Mouse (Mus musculus) intestine, embryonic 15.5 days (tissue): Measurements from ENCODE around the gene Bricd5. TPM values are rescaled to one million over a fixed set of nuclear protein-coding genes. Genes with fewer than 3 reads are reported as not detected.
A peak's percentile ranks its signal among the peaks of the same experiment; 100 is the strongest.
"Not testable (repeated sequence)": the region's sequence is repeated elsewhere in the genome, so short reads cannot be mapped to it uniquely, and the experiment has no call there.

Source experiments
- ATAC-seq: fragments of 200-750 bp; cut with Nextera tagmentation; 2 replicates; pipeline ENCODE4 v1.8.0; 2017; ENCODE audit warnings: moderate TSS enrichment, moderate library complexity
- H3K27ac ChIP-seq: fragments of 300-500 bp; sonication (generic); 2 replicates; pipeline ENCODE4 v1.5.1; 2015; ENCODE audit warnings: mild to moderate bottlenecking, inconsistent platforms
- H3K27me3 ChIP-seq: fragments of 300-500 bp; sonication (generic); replicated peaks from 2 replicates; pipeline ENCODE4 v1.6.1; 2015; ENCODE audit warnings: inconsistent platforms
- H3K36me3 ChIP-seq: fragments of 300-500 bp; sonication (generic); 2 replicates; pipeline ENCODE4 v1.6.1; 2015; ENCODE audit warnings: inconsistent platforms
- H3K4me1 ChIP-seq: fragments of 300-500 bp; sonication (generic); replicated peaks from 2 replicates; pipeline ENCODE4 v1.6.1; 2015; ENCODE audit warnings: inconsistent platforms
- H3K4me2 ChIP-seq: fragments of 300-500 bp; sonication (generic); replicated peaks from 2 replicates; pipeline ENCODE4 v1.6.1; 2015; ENCODE audit warnings: mild to moderate bottlenecking, inconsistent platforms
- H3K4me3 ChIP-seq: fragments of 300-500 bp; sonication (generic); replicated peaks from 2 replicates; pipeline ENCODE4 v1.5.1; 2015; ENCODE audit warnings: inconsistent platforms
- H3K9ac ChIP-seq: fragments of 300-500 bp; sonication (generic); 2 replicates; pipeline ENCODE4 v1.6.1; 2015; ENCODE audit warnings: inconsistent platforms
- H3K9me3 ChIP-seq: fragments of 300-500 bp; sonication (generic); 2 replicates; pipeline ENCODE4 v1.6.1; 2016; ENCODE audit warnings: inconsistent platforms
- WGBS: fragments of 180-500 bp; shearing (Covaris S2); methylation state at CpG from one replicate; pipeline ENCODE4 v1.1.7; 2015; 5-methylcytosine and 5-hydroxymethylcytosine counted together
- polyA plus RNA-seq: library from polyadenylated mRNA; unstranded; fragments of >200 nt; fragmentation: Nextera tagmentation; extraction: Ambion mirVana; gene quantifications from 2 replicates; pipeline ENCODE4 v1.2.1, GENCODE M21; 2015

Gene Bricd5
- polyA plus RNA-seq, 1 experiment from 2014 or later, result 0.40 TPM

GRCm38 (mm10) chr17:24442632-24443155 lies 31.0 kb upstream of the Bricd5 start, which contains the start of gene Dnase1l2:
Gene Dnase1l2, minus strand, starts transcription at chr17:24443105.
- H3K27me3 ChIP-seq, result no peaks in the 10 kb centered on the region
- WGBS, result 85% methylated on average over 7 of the region's 7 CpGs
- no peak within 1 kb of the TSS for H3K4me2 ChIP-seq
- H3K9ac ChIP-seq, result no peak within 1 kb of the TSS
- H3K9me3 ChIP-seq, result no peaks in the 10 kb centered on the region
- H3K36me3 ChIP-seq, result peaks cover 56% of the 10 kb centered on the region
- H3K4me1 ChIP-seq, result no peaks in the 10 kb centered on the region
- no peak for ATAC-seq
- no peak within 1 kb of the TSS for H3K4me3 ChIP-seq
- H3K27ac ChIP-seq, result no peak within 1 kb of the TSS

GRCm38 (mm10) chr17:24443409-24443808 lies 30.3 kb upstream of the Bricd5 start:
- peaks cover 62% of the 10 kb centered on the region for H3K36me3 ChIP-seq
- H3K27ac ChIP-seq, result no peak overlapping the region
- no peak overlapping the region for H3K4me3 ChIP-seq
- H3K4me2 ChIP-seq, result no peak overlapping the region
- H3K9me3 ChIP-seq, result no peaks in the 10 kb centered on the region
- H3K4me1 ChIP-seq, result no peaks in the 10 kb centered on the region
- H3K9ac ChIP-seq, result no peak overlapping the region
- ATAC-seq, result no peak
- no peaks in the 10 kb centered on the region for H3K27me3 ChIP-seq
- WGBS, result 86% methylated on average over 4 of the region's 4 CpGs

GRCm38 (mm10) chr17:24446590-24446989 lies 27.1 kb upstream of the Bricd5 start:
- Histone ChIP-seq H3K36me3 (peaks cover 61% of the 10 kb centered on the region), H3K9ac (no peak overlapping the region), H3K27ac (no peak overlapping the region), H3K27me3 (no peaks in the 10 kb centered on the region), H3K4me2 (no peak overlapping the region), H3K4me1 (no peaks in the 10 kb centered on the region), H3K9me3 (no peaks in the 10 kb centered on the region), H3K4me3 (no peak overlapping the region)
- WGBS, result 86% methylated on average over 8 of the region's 8 CpGs
- ATAC-seq, result no peak

GRCm38 (mm10) chr17:24449507-24449906 lies 24.2 kb upstream of the Bricd5 start:
- H3K9me3 ChIP-seq, result no peaks in the 10 kb centered on the region
- no peak overlapping the region for H3K27ac ChIP-seq
- peaks cover 46% of the 10 kb centered on the region for H3K36me3 ChIP-seq
- H3K9ac ChIP-seq, result no peak overlapping the region
- H3K4me1 ChIP-seq, result peaks cover 12% of the 10 kb centered on the region
- WGBS, result 96% methylated on average over 6 of the region's 6 CpGs
- no peak for ATAC-seq
- no peaks in the 10 kb centered on the region for H3K27me3 ChIP-seq
- H3K4me3 ChIP-seq, result no peak overlapping the region
- no peak overlapping the region for H3K4me2 ChIP-seq

GRCm38 (mm10) chr17:24451220-24451619 lies 22.5 kb upstream of the Bricd5 start:
- Histone ChIP-seq H3K27ac (no peak overlapping the region), H3K9ac (no peak overlapping the region), H3K4me2 (no peak overlapping the region), H3K27me3 (no peaks in the 10 kb centered on the region), H3K9me3 (no peaks in the 10 kb centered on the region), H3K36me3 (peaks cover 30% of the 10 kb centered on the region), H3K4me3 (no peak overlapping the region), H3K4me1 (peaks cover 12% of the 10 kb centered on the region)
- ATAC-seq, result no peak
- WGBS, result 91% methylated on average over 6 of the region's 6 CpGs

GRCm38 (mm10) chr17:24453372-24453771 lies 20.3 kb upstream of the Bricd5 start:
- H3K27ac ChIP-seq, result no peak overlapping the region

GRCm38 (mm10) chr17:24454218-24454755 lies 19.4 kb upstream of the Bricd5 start:
- H3K27me3 ChIP-seq, result no peaks in the 10 kb centered on the region
- WGBS, result 1% methylated on average over 14 of the region's 14 CpGs
- H3K27ac ChIP-seq, result peak overlapping the region; percentile 98
- H3K9me3 ChIP-seq, result no peaks in the 10 kb centered on the region
- peak overlapping the region; percentile 88 for H3K4me3 ChIP-seq
- peak overlapping the region; percentile 94 for H3K9ac ChIP-seq
- peaks cover 12% of the 10 kb centered on the region for H3K4me1 ChIP-seq
- H3K4me2 ChIP-seq, result peak overlapping the region; percentile 60
- ATAC-seq, result 0 out of 2 replicates have a peak, but pooled peaks have one; percentile 3
- H3K36me3 ChIP-seq, result peaks cover 10% of the 10 kb centered on the region; the same call in 1 of the 2 replicates

More at GRCm38 (mm10) chr17:24453372-24453771, 20.3 kb upstream of the Bricd5 start:
- peaks cover 12% of the 10 kb centered on the region; the same call in 1 of the 2 replicates for H3K36me3 ChIP-seq
- H3K27me3 ChIP-seq, result no peaks in the 10 kb centered on the region
- WGBS, result 52% methylated on average over 2 of the region's 2 CpGs
- peaks cover 12% of the 10 kb centered on the region for H3K4me1 ChIP-seq
- no peaks in the 10 kb centered on the region for H3K9me3 ChIP-seq
- no peak overlapping the region for H3K4me3 ChIP-seq
- ATAC-seq, result no peak
- H3K4me2 ChIP-seq, result peak overlapping the region; percentile 60; the same call in 1 of the 2 replicates
- H3K9ac ChIP-seq, result no peak overlapping the region

GRCm38 (mm10) chr17:24454756-24455522 lies 18.7 kb upstream of the Bricd5 start:
- Histone ChIP-seq H3K9me3 (no peaks in the 10 kb centered on the region), H3K27ac (peak overlapping the region; percentile 98), H3K4me3 (peak overlapping the region; percentile 88), H3K27me3 (no peaks in the 10 kb centered on the region), H3K4me2 (peak overlapping the region; percentile 60), H3K4me1 (peaks cover 12% of the 10 kb centered on the region), H3K36me3 (peaks cover 4% of the 10 kb centered on the region; the same call in 1 of the 2 replicates), H3K9ac (peak overlapping the region; percentile 94)
- peak; percentile 95 for ATAC-seq
- under 1% methylated on average over 66 of the region's 67 CpGs for WGBS

GRCm38 (mm10) chr17:24455523-24456206 lies 18.0 kb upstream of the Bricd5 start:
- Histone ChIP-seq H3K4me1 (peaks cover 12% of the 10 kb centered on the region), H3K4me2 (peak overlapping the region; percentile 60), H3K27ac (peak overlapping the region; percentile 32; the same call in 1 of the 2 replicates), H3K4me3 (0 out of 2 replicates have a peak overlapping the region, but pooled peaks have one; percentile 88)
- ATAC-seq, result peak; percentile 13
- not testable (repeated sequence) for H3K36me3 ChIP-seq, H3K27me3 ChIP-seq, H3K9me3 ChIP-seq, H3K9ac ChIP-seq
- 49% methylated on average over 10 of the region's 10 CpGs for WGBS

- Histone ChIP-seq H3K27ac (no peak overlapping the region), H3K4me1 (no peaks in the 10 kb centered on the region), H3K36me3 (no peaks in the 10 kb centered on the region), H3K4me3 (no peak overlapping the region), H3K9ac (no peak overlapping the region), H3K4me2 (no peak overlapping the region), H3K27me3 (no peaks in the 10 kb centered on the region), H3K9me3 (no peaks in the 10 kb centered on the region)
- ATAC-seq, result no peak
- WGBS, result 72% methylated on average over 2 of the region's 2 CpGs
Observed at GRCm38 (mm10) chr17:24461580-24461979, 12.1 kb upstream of the Bricd5 start.

GRCm38 (mm10) chr17:24462932-24463331 lies 10.8 kb upstream of the Bricd5 start:
- H3K9ac ChIP-seq, result no peak overlapping the region
- no peak overlapping the region for H3K27ac ChIP-seq
- no peak overlapping the region for H3K4me3 ChIP-seq
- no peaks in the 10 kb centered on the region for H3K27me3 ChIP-seq
- no peak overlapping the region for H3K4me2 ChIP-seq
- H3K36me3 ChIP-seq, result no peaks in the 10 kb centered on the region
- no peak for ATAC-seq
- no peaks in the 10 kb centered on the region for H3K4me1 ChIP-seq
- no peaks in the 10 kb centered on the region for H3K9me3 ChIP-seq
- 78% methylated on average over 1 of the region's 1 CpGs for WGBS
